Mouse (Mus musculus): ENCODE data around the gene Ppp1r9b.

The Ppp1r9b gene

DNA sequence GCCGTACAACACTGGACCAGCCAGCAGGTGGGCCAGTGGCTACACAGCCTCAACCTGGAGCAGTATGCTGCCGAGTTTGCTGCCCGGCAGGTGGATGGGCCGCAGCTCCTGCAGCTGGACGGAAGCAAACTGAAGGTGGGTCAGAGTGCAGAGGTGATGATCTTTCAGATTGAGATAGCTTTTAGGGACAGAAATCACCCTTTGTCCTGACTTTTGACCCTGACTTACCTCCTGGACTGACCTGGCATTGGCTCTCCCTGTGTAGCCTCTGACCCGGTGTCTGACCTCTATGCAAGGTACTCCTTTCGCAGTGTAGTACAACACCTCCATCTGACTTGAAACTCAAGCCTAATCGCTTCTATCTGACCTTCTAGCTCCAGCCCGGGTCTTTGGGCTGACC lies 32.6 kb downstream of the Ppp1r9b start:
- DNase-seq (ENCODE audit: low spot score): no peak

- no peak for DNase-seq (ENCODE audit: low spot score)
These were observed 33.8 kb downstream of the Ppp1r9b start for GRCm38 (mm10) chr11:95024439-95025184.

- no peak for DNase-seq (ENCODE audit: low spot score)
These were observed 34.6 kb downstream of the Ppp1r9b start for GRCm38 (mm10) chr11:95025227-95026012.

DNA sequence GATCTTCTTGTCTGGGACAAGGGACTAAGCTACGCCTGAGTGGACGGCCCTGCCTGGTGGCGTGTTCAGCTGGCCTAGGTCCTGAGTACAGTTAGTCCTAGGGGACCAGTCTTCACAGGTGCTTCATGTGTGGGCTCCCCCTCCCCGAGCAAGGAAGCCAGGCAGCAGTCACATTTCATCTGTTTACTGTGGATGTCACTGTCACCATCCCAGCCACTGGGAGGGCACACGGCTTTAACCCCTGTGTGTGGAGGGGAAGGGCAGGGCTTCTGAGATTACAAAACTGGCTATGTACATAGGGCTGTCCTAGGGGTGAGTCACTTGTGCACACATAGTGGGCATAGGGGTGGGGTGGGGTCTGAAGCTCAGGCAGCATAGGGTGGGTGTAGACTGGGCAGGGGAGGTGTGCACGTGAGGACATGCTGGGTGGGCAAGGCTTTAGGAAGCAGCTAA lies 35.3 kb downstream of the Ppp1r9b start:
- DNase-seq (ENCODE audit: low spot score): no peak

- no peak for DNase-seq (ENCODE audit: low spot score)
These were observed 36.0 kb downstream of the Ppp1r9b start for GRCm38 (mm10) chr11:95026849-95027248.

DNA sequence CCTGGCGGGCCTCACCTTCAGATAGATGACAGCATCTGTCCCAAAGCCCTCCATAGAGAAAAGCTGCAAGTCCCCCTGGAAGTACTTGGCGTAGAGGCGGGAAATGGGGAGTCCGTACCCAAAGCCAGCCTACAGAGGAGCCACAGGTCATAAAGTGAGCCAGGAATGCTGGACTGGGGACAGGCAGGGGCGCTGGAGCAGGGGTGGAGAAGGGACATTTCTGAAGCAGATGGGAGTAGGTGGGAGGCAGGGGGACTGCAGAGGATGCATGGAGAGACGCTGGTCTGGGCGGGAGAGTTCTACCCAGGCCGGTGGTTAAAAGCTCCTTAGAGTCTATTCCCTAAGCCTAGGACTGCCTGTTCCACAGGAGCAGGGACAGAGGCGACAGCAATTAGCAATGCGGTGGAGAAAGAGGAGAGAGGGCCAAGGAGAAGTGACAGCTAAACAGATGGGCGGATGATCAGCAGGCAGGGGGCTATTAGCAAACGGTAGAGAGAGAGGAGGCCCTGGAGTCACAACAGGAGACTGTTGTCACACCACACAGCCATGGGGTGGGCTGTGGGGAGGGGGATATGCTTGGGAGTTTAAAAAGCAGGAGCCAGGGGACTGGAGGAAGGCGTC lies 37.1 kb downstream of the Ppp1r9b start:
- no peak for DNase-seq (ENCODE audit: low spot score)

- no peak for DNase-seq (ENCODE audit: low spot score)
These were observed 42.1 kb downstream of the Ppp1r9b start for GRCm38 (mm10) chr11:95032945-95033344.

DNA sequence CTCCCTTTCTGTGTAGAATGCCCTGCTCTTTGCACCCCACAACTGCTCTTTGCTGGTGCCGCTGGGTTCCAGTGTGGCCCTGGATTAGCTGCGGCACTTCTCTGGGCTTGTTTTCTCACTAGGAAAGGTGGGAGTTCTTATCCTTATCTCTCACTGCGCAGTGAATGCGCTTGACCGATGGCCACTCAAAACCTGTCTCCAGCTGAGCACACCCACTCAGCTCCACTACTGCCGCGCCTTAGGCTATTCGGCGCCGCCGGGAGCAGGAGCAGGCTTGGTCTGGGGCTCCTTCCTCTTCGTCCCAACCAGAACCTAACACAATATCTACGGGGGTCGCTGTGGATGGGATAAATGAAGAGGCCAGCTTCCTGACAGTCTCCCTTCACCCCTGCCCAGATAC lies 42.8 kb downstream of the Ppp1r9b start:
- DNase-seq (ENCODE audit: low spot score): no peak

DNA sequence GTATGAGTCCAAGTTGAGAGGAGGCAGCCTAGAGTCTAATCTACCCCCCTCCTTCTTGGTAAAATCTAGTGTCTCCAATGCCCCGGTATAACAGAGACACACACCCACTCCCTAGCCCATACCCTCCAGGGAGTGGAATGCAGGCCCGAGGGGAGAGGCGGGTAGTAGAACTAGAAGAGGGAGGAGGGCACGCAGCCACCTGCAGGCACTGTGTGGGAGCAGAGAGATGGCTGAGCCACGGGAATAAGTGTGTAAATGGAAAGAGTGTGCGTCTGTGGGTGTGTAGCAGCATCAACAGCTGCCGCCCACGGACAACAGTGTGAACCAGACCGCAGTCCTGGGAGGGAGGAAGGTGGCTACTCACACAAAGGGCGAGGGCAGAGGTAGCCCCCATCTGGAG lies 44.1 kb downstream of the Ppp1r9b start:
- DNase-seq (ENCODE audit: low spot score): peak; percentile 47

DNA sequence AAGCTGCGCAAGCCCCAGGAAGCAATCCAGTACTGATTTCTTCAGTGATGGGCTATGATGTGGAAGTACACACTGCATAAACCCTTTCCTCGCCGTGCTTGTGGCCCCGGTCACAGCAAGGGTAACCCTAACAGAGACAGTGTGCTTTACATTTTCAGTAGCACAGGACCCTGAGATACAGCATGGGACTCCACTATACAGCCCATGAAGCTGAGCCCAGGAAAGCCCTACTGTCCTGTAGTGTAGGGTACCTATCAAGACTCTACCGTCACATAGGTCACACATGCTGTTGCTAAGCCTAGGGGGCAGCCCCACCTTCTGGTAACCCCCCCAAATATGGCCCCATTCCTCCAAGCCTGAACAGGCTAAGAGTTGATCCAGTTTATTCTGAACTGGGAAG lies 45.7 kb downstream of the Ppp1r9b start:
- DNase-seq (ENCODE audit: low spot score): no peak

DNA sequence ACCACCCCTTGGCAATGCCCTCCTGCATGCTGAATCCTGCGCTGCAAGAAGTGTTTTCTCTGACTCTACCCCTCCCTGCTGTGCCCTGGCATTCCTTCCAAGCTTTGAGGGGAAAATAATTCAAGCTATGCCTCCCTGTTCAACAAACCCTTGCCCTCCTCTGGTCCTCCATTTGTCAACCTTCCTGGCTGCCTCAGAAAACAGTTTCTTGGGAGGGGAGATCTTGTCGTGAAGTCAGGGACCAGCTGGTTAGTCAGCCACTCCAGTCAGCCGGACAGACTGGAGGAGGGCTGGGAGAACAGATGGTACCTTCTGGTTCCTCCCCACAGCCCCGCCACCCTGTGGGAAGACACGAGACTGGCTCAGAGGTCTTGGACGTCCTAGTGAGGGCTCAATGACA lies 46.5 kb downstream of the Ppp1r9b start:
- no peak for DNase-seq (ENCODE audit: low spot score)

DNA sequence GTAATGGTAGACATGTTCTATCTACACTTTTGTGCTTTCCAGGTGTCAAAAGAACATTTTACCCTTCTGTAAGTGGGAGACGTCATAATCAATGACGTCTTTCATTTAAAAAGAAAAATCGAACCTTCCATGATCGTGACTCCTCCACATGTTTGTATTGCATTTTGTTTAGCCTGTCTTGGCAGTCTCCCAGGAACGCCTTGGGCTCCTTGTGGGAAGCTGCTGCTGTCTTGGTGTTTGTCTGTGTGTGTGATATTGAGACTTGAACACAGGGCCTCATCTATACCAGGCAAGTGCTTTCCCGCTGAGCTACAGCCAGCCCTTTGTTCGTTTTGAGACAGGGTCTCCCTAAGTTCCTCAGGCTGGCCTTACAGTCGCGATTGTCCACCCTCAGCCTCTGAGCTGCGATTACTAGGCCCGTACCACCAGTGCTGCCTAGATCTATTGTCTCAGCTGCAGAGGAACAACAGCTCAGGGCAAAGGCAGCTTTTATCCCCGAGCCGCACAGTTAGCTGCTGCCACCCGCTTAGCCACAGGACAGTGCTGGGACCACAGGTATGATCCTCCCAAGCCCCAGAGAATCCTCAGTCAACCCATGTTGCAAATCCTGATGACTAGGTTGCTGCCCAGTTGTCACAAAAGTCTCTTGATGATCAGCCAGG lies 47.5 kb downstream of the Ppp1r9b start:
- no peak for DNase-seq (ENCODE audit: low spot score)

DNA sequence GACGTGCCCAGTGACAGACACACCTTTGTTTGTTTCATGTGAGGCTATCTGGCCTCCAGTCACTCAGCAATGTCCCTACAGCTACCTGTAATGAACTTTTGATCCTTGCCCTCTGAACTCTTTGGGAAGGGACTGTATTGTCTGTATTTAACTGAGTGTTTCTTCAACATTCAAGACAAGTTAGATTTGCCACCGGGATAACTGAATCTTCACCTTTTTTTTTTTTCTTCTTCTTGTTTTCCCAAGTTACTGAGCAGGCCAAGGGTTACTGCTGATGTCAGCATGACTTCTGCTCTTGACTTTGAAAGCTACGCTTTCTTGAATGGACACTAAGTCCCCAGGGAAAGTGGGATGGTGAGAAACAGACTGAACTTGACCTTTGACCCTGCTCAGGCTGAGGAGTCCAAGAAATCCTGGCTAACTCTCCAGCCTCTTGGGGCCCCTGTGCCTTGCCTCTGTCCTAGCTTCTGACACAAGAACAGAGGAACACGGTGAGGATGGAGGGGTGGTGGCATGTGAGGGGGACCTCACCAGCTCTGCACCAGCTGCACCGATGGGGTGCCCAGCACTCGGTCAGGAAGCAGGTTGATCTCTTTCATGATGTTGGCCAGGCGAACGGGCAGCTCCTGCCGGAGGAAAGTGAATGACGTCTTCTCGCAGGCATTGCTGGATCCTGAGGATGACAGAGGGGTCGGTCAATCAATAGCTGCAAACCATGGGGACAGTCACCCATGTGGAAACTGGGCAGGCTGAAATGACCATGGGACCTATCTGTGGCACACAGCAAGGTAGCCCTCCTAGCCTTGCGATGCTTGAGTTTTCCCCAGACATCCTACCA lies 48.2 kb downstream of the Ppp1r9b start:
- no peak for DNase-seq (ENCODE audit: low spot score)

- no peak for DNase-seq (ENCODE audit: low spot score)
These were observed 48.9 kb downstream of the Ppp1r9b start for GRCm38 (mm10) chr11:95039766-95040165.

DNA sequence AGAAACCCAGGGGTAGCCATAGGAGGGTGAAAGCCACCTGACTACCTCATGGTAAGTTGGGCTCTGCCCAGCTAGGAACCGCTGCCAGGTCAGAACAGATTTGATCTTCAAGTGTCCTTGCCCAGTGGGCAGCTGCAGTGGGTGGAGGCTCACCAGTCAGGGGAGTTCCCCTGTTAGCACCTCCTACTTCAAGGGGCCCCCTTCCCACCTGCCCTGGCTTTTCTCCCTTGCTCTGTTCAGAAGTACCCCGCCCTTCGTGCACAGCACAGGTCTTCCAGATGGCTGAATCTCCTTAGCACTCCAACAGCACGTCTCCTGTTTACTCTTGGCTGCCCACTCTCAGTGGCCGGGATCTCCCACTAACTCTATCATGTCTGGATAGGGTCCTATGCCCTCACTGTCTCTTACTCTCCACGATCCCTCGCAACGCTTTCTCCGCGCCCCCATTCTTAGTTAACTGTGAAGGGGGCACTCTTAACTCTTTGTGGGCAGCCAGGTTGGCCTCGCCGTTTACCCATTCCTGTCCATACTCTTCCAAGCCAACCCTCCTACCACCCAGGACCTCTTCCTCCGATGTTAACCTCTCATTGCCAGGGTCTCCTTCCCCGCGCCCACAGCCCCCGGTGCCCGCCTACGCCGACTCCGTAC lies 49.8 kb downstream of the Ppp1r9b start:
- no peak for DNase-seq (ENCODE audit: low spot score)

- peak; percentile 95 for DNase-seq (ENCODE audit: low spot score)
These were observed 50.3 kb downstream of the Ppp1r9b start, which contains the start of gene Pdk2 for GRCm38 (mm10) chr11:95041139-95041609. Gene Pdk2, minus strand, starts transcription at chr11:95041354.

GRCm38 (mm10) chr11:95042096-95042495 lies 51.3 kb downstream of the Ppp1r9b start:
- DNase-seq (ENCODE audit: low spot score): peak; percentile 76

DNA sequence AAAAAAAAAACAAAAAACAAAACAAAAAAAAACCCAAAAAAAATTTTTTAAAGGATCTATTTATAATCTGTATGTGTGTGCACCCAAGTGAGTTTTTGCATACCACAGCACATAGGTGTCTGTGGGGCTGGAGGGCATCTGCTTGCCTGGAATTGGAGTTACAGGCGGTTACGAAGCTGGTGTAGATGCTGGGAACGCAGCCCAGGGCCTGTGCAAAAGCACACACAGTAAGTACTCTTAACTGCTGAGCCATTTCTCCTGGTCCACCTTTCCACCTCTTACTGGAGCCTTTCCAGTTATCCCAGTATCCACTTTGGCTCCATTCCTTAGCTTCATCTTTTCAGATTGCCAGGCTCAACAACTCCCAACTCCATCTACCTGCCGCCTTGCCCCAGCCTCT lies 52.2 kb downstream of the Ppp1r9b start:
- DNase-seq (ENCODE audit: low spot score): no peak

GRCm38 (mm10) chr11:95043608-95044007 lies 52.8 kb downstream of the Ppp1r9b start:
- no peak for DNase-seq (ENCODE audit: low spot score)

DNA sequence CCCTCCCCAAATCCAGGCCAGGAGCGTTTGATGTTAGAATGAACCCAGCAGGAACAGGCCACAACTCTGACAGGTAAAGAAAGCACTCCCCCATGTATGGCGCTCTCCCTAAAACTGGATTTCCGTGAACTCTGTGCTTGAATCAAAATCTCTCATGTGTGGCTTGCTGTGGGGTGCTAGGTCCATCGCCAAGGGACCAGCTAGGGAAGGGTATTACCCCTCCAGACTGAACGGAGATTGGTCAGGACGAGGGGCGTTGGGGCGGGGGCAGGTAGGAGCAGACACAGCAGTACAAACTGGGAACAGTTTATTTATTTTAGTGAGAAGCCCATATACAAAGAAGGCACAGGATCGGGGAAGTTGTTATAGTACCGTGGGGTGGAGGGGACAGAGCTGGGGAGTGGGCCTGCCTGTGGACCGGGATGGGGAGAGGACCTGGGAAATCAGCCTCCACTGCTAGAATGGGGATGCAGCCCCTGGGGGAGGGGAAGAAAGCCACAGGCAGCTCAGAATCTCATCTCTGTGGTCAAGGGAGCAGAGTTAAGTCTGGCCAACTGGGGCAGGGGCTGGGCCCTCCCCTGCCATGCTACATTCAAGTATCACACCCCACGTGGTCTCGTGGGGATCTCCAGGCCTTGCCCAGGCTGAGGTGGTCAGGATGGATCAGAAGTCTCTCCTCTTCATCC lies 53.5 kb downstream of the Ppp1r9b start:
- DNase-seq (ENCODE audit: low spot score): no peak

Data from left cerebral cortex, adult 11 months (tissue).